Mouse (Mus musculus) heart, embryonic 16.5 days (tissue): Measurements from ENCODE around the gene Plppr4. TPM values are rescaled to one million over a fixed set of nuclear protein-coding genes. Genes with fewer than 3 reads are reported as not detected.

Experiments used
- ATAC-seq: fragments of 200-750 bp; cut with Nextera tagmentation; replicated peaks from 2 replicates; pipeline ENCODE4 v1.8.0; 2017; ENCODE audit warnings: moderate number of reproducible peaks; ENCODE audit not compliant: insufficient read depth, low FRiP score; ENCODE audit errors: extremely low read depth
- H3K27ac ChIP-seq: fragments of 300-500 bp; sonication (generic); 2 replicates; pipeline ENCODE4 v1.5.1; 2014; ENCODE audit warnings: mild to moderate bottlenecking, low read length, control low read depth, moderate library complexity
- H3K27me3 ChIP-seq: fragments of 300-500 bp; sonication (generic); 2 replicates; pipeline ENCODE4 v1.6.1; 2014; ENCODE audit warnings: low read length, mixed read lengths; ENCODE audit not compliant: control insufficient read depth, insufficient read depth
- H3K36me3 ChIP-seq: fragments of 300-500 bp; sonication (generic); 2 replicates; pipeline ENCODE4 v1.6.1; 2014; ENCODE audit not compliant: control insufficient read depth, insufficient read depth
- H3K4me1 ChIP-seq: fragments of 300-500 bp; sonication (generic); 2 replicates; pipeline ENCODE4 v1.6.1; 2014; ENCODE audit warnings: low read length, mixed read lengths; ENCODE audit not compliant: control insufficient read depth, insufficient read depth
- H3K4me2 ChIP-seq: fragments of 300-500 bp; sonication (generic); 2 replicates; pipeline ENCODE4 v1.6.1; 2014; ENCODE audit warnings: low read depth, mild to moderate bottlenecking, control low read depth, low read length
- H3K4me3 ChIP-seq: fragments of 300-500 bp; sonication (generic); 2 replicates; pipeline ENCODE4 v1.5.1; 2014; ENCODE audit warnings: mild to moderate bottlenecking, control low read depth, low read length
- H3K9ac ChIP-seq: fragments of 300-500 bp; sonication (generic); 2 replicates; pipeline ENCODE4 v1.6.1; 2014; ENCODE audit warnings: low read length, control low read depth
- H3K9me3 ChIP-seq: fragments of 300-500 bp; sonication (generic); replicated peaks from 2 replicates; pipeline ENCODE4 v1.6.1; 2016; ENCODE audit warnings: low read length; ENCODE audit not compliant: control insufficient read depth
- WGBS: fragments of 180-500 bp; shearing (Covaris S2); extraction: QIAGEN DNeasy Blood & Tissue Kit; methylation state at CpG from one replicate; pipeline ENCODE4 v1.1.7; 2014; 5-methylcytosine and 5-hydroxymethylcytosine counted together
- polyA plus RNA-seq: library from polyadenylated mRNA; unstranded; fragments of >200 nt; fragmentation: Nextera tagmentation; extraction: Ambion mirVana; gene quantifications from 2 replicates; pipeline ENCODE4 v1.2.1, GENCODE M21; 2015

Gene Plppr4
- polyA plus RNA-seq, 1 experiment from 2014 or later: 0.43 TPM

DNA sequence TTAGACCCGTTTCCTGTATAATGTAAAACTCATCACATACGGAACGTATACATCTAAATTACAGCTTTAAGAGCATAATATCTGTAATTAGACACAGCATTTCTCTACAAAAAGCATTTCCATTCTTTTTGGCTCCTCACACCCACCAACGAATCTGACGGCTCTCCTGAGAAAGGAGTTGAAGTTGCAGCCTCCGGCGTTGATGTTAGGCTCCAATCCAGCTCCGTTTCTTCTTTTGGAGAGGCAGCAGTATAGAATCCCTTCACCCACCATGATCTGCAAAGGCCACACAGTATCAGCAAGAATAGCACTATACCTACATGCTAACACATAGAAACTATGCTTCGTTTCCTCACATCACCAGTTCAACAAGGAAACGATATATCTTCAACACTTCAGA is 29.2 kb downstream of the Plppr4 start:
- H3K9ac ChIP-seq: no peak overlapping the region
- no peak overlapping the region for H3K27ac ChIP-seq
- H3K9me3 ChIP-seq: no peaks in the 10 kb centered on the region
- WGBS: 83% methylated on average over 10 of the region's 10 CpGs
- H3K4me2 ChIP-seq: no peak overlapping the region
- H3K36me3 ChIP-seq: no peaks in the 10 kb centered on the region
- no peak for ATAC-seq
- H3K4me3 ChIP-seq: no peak overlapping the region
- no peaks in the 10 kb centered on the region for H3K4me1 ChIP-seq
- H3K27me3 ChIP-seq: no peaks in the 10 kb centered on the region

DNA sequence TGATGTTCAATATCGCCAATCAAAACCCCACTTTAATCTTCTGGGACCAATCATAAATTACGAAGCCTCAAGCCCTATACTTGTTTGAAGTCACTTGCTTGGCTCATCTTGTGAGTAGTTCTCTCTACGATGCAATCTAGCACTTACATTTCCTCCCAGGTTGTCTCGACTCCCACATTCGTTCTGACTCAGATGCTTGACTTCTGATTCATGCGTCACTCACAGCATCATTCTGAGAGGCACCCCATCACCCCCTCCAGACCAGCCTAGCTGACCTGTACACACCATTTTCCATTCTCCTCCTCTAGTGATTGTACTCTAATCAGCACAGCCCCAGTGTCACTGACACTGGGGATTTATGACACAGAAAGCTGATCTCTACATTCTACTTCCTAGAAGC is 31.2 kb downstream of the Plppr4 start:
- Histone ChIP-seq H3K36me3 (no peaks in the 10 kb centered on the region), H3K4me2 (no peak overlapping the region), H3K9me3 (no peaks in the 10 kb centered on the region), H3K27me3 (no peaks in the 10 kb centered on the region), H3K9ac (no peak overlapping the region), H3K4me3 (no peak overlapping the region), H3K4me1 (no peaks in the 10 kb centered on the region), H3K27ac (no peak overlapping the region)
- 74% methylated on average over 6 of the region's 6 CpGs for WGBS
- no peak for ATAC-seq

DNA sequence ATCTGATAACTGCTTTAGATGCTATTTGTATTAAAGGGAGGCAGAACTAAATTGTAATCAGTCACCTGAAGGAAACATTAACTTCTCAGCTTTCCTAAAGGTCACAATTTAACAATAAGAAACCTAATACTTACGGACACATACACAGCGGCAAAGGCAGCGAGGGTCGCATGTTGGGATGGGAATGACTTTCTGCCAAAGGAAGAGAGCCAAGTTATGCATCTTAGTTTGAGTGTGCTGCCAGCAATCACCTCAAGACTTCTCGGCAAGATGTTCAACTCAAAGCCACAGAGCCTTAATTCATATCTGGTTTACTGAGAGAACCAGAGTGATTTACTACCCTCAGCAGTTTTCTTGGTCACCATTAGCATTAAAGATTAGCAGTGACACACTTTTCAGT is 34.1 kb downstream of the Plppr4 start:
- Histone ChIP-seq H3K27ac (no peak overlapping the region), H3K9me3 (no peaks in the 10 kb centered on the region), H3K36me3 (no peaks in the 10 kb centered on the region), H3K4me1 (no peaks in the 10 kb centered on the region), H3K4me3 (no peak overlapping the region), H3K9ac (no peak overlapping the region), H3K27me3 (no peaks in the 10 kb centered on the region), H3K4me2 (no peak overlapping the region)
- no peak for ATAC-seq
- 81% methylated on average over 5 of the region's 5 CpGs for WGBS

DNA sequence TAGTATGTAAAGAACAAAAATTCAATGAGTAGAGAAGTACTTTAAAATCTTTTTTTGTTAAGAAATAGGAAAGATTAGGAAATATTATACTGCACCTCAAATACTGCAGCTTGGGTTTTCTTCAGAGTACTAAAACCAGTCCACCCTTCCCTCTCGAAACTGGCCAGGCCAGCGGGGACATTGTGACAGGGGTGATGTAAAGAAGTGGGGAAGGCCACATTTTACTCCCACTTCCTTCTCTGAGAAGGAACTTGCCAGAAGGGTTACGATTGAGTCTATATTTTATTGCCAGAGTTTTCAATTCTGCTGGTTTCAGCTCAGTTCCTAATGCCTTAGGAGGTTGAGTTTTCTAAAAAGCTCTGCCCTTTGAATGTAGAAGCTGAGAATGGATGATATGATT is 41.0 kb downstream of the Plppr4 start:
- no peak overlapping the region for H3K9ac ChIP-seq
- H3K27ac ChIP-seq: no peak overlapping the region
- no peak overlapping the region for H3K4me2 ChIP-seq
- no peaks in the 10 kb centered on the region for H3K4me1 ChIP-seq
- H3K27me3 ChIP-seq: no peaks in the 10 kb centered on the region
- no peaks in the 10 kb centered on the region for H3K9me3 ChIP-seq
- no peaks in the 10 kb centered on the region for H3K36me3 ChIP-seq
- no peak overlapping the region for H3K4me3 ChIP-seq
- no peak for ATAC-seq
- 72% methylated on average over 3 of the region's 3 CpGs for WGBS

- Histone ChIP-seq H3K4me1 (no peaks in the 10 kb centered on the region), H3K9ac (no peak overlapping the region), H3K4me2 (no peak overlapping the region), H3K27me3 (no peaks in the 10 kb centered on the region), H3K9me3 (no peaks in the 10 kb centered on the region), H3K4me3 (no peak overlapping the region), H3K36me3 (no peaks in the 10 kb centered on the region), H3K27ac (no peak overlapping the region)
- no peak for ATAC-seq
- 82% methylated on average over 4 of the region's 4 CpGs for WGBS
Observed at GRCm38 (mm10) chr3:117313339-117313738, 47.3 kb downstream of the Plppr4 start.

GRCm38 (mm10) chr3:117312097-117312496 is 48.6 kb downstream of the Plppr4 start:
- ATAC-seq: no peak
- Histone ChIP-seq H3K27me3 (no peaks in the 10 kb centered on the region), H3K27ac (no peak overlapping the region), H3K9me3 (no peaks in the 10 kb centered on the region), H3K4me3 (no peak overlapping the region), H3K4me1 (no peaks in the 10 kb centered on the region), H3K9ac (no peak overlapping the region), H3K4me2 (no peak overlapping the region), H3K36me3 (no peaks in the 10 kb centered on the region)
- 91% methylated on average over 7 of the region's 7 CpGs for WGBS

- Histone ChIP-seq H3K36me3 (no peaks in the 10 kb centered on the region), H3K27me3 (no peaks in the 10 kb centered on the region), H3K4me1 (no peaks in the 10 kb centered on the region), H3K4me3 (no peak overlapping the region), H3K9ac (no peak overlapping the region), H3K9me3 (no peaks in the 10 kb centered on the region), H3K27ac (no peak overlapping the region), H3K4me2 (no peak overlapping the region)
- ATAC-seq: no peak
- 86% methylated on average over 2 of the region's 2 CpGs for WGBS
Observed at GRCm38 (mm10) chr3:117310801-117311368, 49.8 kb downstream of the Plppr4 start.

- no peaks in the 10 kb centered on the region for H3K27me3 ChIP-seq
- no peak overlapping the region for H3K27ac ChIP-seq
- 89% methylated on average over 3 of the region's 3 CpGs for WGBS
- no peak overlapping the region for H3K9ac ChIP-seq
- H3K36me3 ChIP-seq: no peaks in the 10 kb centered on the region
- H3K4me3 ChIP-seq: no peak overlapping the region
- H3K4me1 ChIP-seq: no peaks in the 10 kb centered on the region
- no peak overlapping the region for H3K4me2 ChIP-seq
- no peak for ATAC-seq
- H3K9me3 ChIP-seq: no peaks in the 10 kb centered on the region
Observed at GRCm38 (mm10) chr3:117309580-117309910, 51.1 kb downstream of the Plppr4 start.

DNA sequence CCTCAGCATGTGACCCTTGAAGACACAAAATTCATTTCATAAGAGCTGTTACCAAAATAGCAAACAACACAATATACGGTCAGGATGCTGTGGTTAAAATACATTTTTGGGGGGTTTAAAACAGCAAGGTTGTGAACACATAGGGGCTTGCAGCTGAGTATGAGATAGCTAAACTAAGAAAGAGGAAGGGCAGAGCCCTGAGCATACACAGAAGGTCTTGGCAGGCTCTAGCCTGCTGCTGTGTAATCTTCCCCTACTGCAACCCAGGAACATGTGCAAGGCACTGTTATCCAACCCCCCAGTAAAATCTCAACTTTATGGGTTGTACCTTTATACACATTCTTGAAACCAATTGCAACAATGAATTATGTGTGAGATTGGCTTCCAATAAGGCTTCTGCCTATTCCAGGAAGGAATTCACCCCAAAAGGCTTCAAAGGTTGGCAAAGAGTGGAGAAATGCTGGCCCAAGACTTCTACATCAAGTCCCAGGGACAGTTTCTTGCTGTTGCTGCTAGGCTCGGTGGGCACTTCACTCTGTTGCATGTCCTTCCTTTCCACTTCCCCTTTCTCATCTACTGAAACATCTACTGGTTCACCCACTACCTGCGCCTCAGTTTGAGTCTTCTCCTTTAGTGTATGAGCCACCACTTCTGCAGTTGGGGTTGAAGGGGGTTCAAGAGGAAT is 51.6 kb downstream of the Plppr4 start:
- 75% methylated on average over 3 of the region's 3 CpGs for WGBS
- H3K9me3 ChIP-seq: no peaks in the 10 kb centered on the region
- no peak overlapping the region for H3K9ac ChIP-seq
- no peak for ATAC-seq
- no peaks in the 10 kb centered on the region for H3K27me3 ChIP-seq
- H3K27ac ChIP-seq: no peak overlapping the region
- H3K4me3 ChIP-seq: no peak overlapping the region
- no peak overlapping the region for H3K4me2 ChIP-seq
- no peaks in the 10 kb centered on the region for H3K4me1 ChIP-seq
- H3K36me3 ChIP-seq: no peaks in the 10 kb centered on the region
